Mouse (Mus musculus) adrenal gland, adult 18-20 months (tissue): ENCODE measurements around the gene Lmntd2. TPM values are rescaled to one million over a fixed set of nuclear protein-coding genes. Genes with fewer than 3 reads are reported as not detected.

Experiments
- DNase-seq, 2 experiments: peaks; one replicate each; pipeline ENCODE4 v3.0.0; 2021 to 2022; ENCODE audit warnings: low spot score in 2 of 2
- total RNA-seq, 2 experiments: library from RNA; stranded (reverse); gene quantifications; 1 replicate in 1 of 2; 2 replicates in 1 of 2; pipeline ENCODE4 v1.2.3; 2021

The Lmntd2 gene
- total RNA-seq, 2 experiments from 2014 or later: 0.13 to 0.33 TPM

DNA sequence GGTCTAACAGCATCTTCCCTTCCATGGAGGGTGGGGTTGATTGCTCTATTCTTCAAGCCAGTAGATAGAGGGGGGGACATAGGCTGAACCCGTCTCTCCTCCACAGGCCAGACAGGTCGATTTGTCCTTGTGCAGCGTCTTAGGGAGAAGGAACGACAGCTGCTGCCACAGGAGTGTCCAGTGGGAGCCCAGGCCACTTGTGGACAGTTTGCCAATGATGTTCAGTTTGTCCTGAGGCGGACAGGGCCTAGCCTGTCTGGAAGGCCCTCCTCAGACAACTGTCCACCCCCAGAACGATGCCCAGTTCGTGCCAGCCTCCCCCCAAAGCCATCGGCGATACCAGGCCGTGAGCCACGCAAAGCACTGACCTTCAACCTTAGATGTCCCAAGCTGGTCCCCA, 3.0 kb upstream of the Lmntd2 start:
- no peak for DNase-seq

DNA sequence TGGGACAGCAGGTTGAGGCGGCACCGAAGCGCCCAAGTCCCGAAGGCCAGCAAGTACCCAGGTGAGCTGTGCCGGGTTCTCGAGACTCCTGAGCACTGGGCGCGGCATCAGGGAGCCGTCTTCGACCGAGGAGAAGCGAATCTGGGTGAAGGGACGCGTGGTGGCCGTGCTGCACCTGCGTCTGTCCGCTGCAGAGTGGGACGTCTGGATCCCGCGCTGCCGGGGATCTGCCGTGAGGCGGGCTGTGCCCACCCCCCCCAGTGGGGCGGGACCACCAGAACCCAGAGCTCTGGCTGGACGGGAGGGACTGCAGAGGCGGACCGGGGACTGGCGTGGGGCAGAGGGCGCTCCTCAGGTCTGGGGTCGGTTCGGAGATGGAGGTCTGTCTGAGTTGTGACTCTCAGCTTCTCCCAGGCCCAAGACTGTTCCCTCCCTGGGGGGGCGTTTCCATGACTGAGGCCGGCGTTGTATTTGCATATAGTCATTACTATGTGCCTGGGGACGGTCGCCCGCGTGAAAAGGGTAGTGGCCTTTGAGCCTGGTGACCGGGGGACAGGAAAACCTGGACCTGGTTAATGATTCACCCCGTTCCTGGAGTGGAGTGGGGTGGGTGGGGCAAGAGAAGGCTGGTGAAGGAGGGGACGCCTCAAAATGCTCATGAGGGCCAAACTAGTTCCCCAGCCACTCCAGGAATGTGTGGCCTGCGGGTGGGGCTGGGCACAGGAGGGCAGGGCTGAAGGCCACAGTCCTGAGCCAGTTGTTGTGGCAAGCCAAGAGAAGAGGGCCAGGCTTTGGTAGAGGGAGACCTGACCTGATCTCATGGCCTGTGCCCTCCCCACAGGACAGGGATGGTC, 2.2 kb upstream of the Lmntd2 start:
- peak; percentile 29 to 43 for DNase-seq

DNA sequence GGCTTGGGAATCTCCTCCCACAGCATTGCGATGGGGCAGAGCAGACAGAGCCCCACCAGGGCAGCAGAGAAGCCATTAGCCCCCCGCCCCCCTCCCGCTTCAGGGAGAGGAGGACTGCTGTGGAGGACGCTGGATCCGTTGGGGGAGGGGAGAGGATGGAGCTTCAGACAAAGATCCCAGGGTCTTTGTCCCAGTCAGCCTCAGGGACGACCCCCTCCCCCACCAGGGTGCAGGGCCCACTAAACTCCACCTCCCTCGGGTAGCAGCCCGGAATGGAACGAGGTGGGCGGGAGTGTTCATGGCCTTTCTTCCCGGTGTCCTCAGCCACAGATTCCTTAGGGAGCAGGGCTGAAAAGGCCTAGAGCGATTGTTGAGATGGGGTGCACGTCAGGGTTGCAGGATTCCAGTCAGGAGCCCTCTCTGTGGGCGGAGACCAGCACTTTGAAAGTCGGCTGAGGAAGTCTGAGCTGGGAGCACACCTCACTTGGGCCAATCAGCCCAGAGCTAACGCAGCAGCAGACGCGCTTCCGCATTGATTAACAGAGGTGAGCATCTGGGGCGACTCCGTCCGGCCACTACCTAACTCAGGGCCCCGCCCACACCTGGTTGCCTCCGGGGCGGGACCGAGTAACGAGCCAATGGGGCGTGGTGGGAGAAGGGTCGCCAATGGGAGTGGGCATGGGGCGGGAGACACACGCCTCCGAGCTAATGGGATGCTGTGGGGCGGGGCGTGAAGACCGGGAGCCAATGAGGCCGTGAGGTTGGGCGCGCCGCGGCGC, 1.4 kb upstream of the Lmntd2 start, which contains the start of gene Rassf7:
Rassf7 (plus strand) TSS at position 760 of the 779 bp plus-strand sequence.
- DNase-seq: peak; percentile 81 to 83

DNA sequence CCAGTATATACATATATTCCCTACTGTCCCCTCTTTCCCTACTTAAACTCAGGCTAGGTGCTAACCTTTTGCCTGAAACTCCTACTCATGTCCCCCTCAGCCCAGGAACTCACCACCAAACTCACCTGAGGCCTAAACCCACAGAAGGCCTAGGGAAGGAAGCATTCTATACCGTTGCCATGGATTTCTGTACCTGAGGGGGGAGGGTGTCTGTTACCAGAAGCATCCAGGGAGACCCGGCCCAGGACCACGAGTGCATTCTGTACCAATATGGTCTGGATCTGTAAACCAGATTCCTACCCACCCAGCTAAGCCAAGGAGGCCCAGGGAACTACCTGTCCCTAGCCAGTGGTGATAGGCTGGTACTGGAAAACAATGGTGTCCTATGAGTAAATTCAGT, 430 bp upstream of the Lmntd2 start:
- no peak for DNase-seq

DNA sequence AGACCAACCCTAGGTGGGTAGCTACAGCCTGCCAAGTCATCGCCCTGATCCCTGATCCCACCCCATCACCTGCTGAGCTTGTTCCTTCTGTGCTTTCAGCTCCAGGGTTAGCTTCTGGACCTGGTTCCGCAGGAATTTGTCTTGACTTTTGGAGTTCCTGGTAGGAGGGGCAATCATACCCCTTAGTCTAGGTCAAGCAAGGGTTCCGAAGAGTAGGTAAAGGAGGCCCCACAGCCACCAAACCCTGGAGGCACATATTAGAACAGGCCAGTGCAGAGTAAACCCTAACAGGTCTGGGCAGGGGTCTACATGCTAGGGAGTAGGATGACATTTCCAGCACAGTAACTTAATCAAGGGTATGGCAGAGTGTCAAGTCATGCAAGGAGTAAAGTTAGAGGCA, 747 bp downstream of the Lmntd2 start:
- DNase-seq: no peak

DNA sequence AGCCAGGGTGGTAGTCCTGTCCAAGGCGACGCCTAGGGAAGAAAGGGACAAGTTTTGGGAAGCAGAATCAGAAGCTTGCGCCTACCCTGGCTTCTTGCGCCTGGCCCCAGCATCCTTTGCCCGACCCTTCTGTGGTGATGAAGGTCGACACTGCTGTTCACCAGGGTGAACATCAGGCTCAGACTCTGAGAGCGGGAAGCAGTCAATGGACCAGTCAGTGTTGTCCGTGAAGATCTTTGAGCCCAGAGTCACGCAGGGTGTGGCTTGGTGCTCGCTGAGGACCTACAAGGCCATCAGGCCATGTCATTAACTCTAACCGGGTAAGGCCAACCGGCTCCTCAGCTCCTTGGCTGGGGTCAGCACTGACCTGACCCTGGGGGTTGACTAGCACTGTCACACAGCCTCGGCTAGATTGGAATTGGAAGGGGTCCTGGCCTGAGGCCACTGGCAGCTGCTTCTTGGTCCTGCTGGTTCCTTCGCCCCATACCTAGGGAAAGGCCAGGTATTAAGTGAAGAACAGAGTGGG, 3.2 kb downstream of the Lmntd2 start:
- DNase-seq: no peak

DNA sequence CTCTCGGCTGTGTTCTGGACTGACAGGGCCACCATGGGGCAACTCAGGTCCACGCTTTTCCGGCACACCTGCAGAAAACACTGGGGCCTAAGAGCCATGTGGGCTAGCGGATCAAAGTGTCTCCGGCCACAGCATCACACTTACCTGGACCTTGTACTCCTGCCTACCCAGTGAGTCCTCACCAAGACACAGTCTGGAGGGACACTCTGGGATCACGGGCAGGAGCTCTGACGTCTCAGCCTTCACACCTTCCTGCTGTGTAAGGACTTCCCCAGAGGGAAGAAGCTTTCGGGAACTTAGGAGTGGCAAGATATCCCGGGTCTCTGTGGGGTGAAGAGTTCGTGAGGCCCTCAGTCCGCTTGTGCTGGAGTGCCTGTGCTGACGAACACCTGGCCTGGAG, 3.7 kb downstream of the Lmntd2 start:
- no peak for DNase-seq

DNA sequence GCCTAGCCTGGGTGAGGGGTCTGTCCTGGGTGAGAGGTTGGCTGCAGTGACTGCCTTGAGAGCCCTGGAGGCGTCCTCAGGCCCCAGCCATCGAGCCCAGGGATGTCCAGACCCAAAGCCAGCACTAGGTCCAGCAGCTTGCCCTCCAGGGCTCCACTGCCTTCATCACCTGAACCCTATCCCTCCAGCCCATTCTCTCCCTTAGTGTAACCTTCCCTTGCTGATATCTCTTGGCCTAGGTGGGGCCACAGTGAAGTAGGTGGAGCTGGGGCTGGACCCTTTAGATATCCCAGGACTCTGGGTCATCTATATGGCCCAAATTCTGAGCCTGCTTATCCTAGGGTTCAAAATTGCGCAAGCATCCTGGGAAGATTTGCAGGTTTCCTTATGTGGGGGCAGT, 4.4 kb downstream of the Lmntd2 start:
- DNase-seq: no peak

DNA sequence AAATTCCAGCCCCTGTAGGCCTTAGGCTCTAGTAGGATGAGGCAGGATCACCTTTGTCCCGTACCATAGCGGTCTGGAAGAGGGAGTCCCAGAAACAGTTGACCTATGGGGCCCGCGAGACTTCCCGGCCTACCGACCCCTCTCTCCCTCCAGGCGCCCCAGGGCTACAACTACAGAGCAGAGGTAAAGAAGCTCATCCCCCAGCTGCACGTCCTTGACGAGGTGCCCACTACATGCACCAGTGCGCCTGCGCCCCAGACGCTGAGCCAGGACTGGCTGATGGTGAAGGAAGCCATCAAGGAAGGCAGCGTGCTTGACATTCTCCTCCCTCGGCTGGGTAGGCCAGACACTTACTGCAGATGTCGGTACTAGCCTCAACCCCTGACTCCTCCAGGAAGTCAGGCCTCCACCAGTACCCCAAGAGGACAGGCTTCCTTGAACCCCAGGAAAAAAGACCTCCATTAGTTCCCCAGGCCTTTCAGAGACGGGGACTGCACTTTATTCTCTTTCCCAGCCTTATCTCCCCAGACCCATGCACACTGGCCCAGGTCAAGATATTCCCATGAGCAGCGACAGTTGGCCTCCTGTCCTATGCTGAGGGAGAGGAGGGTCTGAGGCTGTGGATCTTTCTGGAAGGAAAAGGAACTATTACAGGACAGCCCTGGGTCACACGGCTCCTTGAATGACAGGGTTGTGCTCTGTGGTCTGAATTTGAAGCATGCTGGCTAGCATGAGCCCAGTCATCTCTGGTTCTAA, 7.5 kb downstream of the Lmntd2 start:
- DNase-seq: no peak

DNA sequence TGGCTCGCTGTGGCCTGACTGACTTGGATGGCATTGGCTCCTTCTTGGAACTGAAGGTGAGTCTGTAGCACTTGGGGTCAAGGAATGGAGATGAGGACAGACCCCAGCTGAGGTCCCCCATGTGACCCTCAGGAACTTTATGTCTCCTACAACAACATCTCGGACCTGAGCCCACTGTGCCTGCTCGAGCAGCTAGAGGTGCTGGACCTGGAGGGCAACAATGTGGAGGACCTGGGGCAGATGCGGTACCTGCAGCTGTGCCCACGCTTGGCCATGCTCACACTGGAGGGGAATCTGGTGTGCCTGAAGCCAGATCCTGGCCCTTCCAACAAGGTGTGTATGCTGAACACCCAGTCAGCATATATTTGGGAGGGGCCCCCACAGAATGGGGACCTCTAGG, 8.4 kb downstream of the Lmntd2 start:
- no peak for DNase-seq

DNA sequence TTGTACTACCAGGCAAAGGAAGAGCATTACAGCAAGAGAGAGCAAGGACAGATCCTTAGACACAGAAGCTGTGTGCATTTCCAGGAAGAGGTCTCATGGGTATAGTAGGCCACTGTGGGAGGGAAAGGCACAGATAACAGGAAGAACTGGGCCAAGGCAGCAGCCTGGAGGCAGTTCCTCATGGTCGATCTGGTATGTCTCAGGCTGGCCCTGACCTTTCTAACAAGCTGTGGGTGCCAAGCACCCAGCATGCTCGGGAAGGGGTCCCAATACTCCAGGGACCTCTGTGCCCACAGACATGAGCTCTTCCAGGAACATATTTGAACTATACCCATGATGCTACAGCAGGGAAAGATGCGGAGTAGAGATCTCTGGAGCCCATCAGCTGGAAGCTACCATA, 9.3 kb downstream of the Lmntd2 start:
- no peak for DNase-seq

DNA sequence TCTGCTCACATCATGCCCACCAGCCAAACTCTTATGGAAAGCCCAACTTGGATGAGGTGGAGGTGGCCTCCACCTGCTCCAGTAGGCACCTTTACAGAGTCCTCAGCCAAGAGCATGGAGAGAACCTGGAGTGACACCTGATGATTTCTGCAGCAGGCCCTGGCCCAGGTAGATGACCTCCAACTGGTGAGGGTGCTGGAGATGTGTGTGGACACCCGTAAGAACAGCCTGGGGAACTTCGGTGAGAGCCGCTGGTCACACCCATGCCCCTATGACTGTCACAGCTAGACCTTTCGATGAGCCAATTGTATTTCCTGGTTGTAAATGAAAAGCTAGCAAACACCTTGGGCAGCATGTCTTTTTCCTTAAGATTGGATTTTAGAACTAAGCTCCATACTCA, 15.8 kb downstream of the Lmntd2 start:
- no peak for DNase-seq

DNA sequence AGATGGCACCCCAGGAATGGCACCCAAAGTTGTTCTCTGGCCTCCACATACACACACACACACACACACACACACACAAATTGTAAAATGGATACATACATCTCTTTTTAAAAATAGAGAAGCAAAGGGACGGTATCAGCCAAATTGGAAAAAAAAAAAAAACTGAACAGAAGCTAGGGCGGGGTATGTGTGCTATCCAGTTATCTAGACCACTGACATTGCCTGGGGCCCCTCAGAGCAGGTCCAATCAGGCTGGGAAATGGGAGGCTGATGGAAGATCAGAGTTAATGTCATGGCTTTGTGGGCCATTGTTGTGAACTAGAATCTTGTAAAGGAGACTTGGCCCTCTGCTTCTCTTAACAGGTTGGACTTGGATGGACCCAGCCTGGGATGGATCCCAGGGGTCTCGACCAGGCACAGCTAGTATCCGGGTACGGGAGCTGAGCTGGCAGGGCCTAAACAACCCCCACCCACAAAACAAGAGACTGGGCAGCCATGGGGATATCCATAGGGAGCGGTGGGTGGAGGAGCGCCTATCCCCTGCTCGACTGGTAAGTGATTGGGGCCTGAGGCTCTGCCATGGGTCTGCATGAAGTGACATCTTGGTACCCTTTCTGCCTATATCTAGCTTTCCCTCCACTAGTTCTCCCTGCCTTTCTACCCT, 17.1 kb downstream of the Lmntd2 start:
- no peak for DNase-seq

DNA sequence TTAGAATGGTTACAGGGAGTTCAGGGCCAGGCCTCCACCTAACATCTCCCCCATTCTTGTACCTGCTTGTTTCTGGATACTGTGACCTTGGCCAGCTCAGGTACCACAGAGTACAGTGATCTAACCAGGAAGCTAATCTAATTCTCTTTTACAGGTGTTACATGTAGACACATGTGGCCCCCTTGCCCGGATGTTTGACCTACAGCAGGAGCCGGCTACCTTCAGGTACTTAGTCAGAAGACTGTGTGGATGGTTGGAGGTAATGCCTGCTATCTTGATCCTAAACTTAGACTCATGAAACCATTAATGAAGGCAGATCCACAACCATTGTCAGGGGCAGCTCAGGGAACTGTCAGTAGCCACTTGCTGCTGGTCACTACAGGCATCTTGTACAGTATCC, 18.1 kb downstream of the Lmntd2 start:
- DNase-seq: no peak

DNA sequence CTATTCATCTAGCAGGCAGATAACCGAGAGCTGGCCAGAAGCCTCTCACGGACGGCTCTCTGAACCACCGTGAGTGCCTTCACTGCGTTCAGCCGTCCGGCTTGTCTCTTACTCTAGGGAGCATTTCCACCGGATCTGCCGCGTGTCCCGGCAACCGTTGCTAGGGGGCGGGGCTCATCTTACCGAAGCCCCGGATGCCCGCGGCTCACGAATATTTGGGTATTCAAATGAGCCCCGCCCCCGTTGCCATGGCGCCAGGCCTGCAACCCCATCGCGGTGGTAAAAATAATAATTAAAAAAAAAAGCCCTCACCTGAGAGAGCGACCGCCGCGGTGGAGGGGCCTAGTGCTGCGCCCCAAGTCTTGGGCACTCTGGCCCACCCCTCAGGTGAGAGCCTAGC, 19.1 kb downstream of the Lmntd2 start:
- peak; percentile 83 to 88 for DNase-seq

DNA sequence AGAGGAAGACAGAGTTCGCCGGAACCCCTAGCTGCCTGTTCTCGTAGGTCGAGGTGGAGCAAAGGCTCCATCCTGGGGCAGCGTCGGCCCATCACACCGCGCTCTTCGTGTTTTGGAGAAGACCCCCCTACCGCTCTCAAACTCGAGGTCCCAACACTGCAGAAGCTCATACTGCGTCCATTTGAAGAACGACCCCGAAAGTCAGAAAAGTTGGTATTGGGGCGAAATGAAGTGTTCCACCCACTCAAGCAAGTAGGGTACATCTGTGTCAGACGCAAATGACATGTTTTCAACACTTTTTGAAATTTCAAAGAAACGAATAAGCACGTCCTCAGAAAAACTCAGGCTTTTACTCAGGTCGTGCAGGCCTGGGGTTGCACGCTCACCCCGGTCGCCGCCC, 19.5 kb downstream of the Lmntd2 start:
- no peak for DNase-seq

DNA sequence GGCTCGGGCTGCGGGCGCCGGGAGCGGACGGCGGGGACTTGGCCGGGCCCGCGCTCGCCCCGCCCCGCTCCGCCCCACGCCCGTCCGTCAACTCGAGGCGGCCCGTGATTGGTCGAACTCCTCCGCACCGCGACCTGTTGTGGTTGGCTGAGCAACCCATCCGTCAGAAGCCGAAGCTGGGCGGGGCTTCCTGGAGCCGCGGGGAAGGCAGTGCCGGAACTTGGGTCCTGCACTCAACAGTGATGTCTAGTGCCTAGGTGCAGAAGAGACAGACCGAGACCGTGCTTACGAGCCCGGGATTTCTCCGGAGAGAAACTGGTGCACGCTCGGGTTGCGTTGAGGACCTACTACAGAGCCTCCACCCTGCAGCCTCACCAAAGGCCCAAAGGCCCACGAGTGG, 19.9 kb downstream of the Lmntd2 start, which contains the start of the genes Hras and Lrrc56:
Hras (minus strand) TSS at position 58 of the 400 bp plus-strand sequence.
Lrrc56 (plus strand) TSS at position 210 of the 400 bp plus-strand sequence.
- peak; percentile 97 for DNase-seq

DNA sequence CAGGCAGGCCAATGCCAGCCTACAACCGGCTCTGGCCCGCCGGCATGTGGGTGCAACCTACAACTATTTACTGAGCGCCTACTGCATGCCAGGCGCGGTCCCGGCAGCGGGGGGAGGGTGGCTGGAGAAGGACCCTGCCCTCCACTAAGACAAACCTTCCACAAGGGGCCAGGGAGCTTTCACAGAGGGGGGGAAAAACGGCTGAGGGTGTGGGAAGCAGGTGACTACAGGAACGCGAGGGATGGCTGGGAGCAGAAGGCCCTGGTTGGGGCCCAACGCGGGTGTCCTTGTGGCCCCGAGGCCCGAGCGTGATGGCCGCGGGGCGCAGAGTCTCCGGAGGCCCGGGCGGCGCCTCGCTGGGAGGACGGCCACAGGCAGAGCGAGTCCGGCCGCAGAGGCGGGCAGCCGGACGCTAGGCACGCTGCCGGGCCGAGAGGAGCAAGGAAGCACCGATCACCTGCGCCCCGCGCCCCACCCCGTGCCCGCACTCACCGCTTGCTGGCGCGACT, 20.5 kb downstream of the Lmntd2 start:
- DNase-seq: peak; percentile 51 to 53

DNA sequence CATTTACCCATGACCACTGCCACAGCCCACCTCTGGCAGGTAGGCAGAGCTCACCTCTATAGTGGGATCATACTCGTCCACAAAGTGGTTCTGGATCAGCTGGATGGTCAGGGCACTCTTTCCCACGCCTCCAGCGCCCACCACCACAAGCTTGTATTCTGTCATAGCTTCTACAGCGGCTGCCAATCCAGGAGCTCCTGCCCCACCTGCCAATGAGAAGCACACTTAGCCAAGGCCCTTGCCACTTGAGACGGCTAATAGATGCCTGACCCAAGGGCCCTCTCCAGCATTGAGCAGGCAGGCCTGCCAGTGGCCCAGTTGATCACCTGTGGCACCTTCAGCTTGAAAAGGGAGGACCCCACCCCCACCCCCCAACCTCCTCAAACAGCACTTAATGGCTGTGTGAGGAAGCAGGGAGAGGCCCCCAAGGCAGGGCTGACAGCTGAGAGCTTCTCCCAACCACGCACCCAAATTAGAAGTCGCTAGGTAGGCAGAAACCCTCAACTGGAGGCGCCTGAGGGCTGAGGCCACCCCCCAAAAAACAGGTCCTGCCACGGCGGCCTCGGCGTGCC, 21.0 kb downstream of the Lmntd2 start:
- DNase-seq: no peak
